Mouse (Mus musculus) bone marrow, adult 2 months (tissue): ENCODE results near the gene Zdhhc21.

Experiments used
- CTCF ChIP-seq: fragments of 200-500 bp; IDR thresholded peaks from 2 replicates; pipeline ENCODE4 v1.5.1; 2011; ENCODE audit warnings: low read length, control low read depth; ENCODE audit not compliant: control insufficient read depth, insufficient read depth
- POLR2A ChIP-seq: fragments of 200-500 bp; IDR thresholded peaks from 2 replicates; pipeline ENCODE4 v1.6.1; 2011; ENCODE audit warnings: low read depth, mild to moderate bottlenecking, control low read depth, low read length, borderline replicate concordance; ENCODE audit not compliant: control insufficient read depth

DNA sequence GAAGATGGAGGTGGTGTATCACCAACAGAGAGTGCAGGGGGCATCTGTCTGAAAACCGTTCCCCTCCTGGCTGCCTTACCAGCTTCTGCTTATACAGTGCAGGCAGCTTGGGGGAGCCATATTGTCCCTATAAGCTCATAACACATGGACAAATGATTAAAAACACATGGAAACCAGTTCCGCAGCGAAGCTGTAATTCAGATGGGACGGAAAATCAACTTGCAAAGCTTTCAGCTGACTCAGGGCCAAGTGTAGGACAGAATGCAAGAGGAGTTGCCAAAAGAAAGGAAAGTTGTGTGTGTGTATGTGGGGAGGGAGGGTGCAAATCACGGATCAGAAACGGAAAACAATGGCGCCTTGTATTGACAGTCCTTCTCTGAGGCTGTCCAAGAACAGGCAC lies 31.3 kb upstream of the Zdhhc21 start:
- TF ChIP-seq CTCF = no peak
- TF ChIP-seq POLR2A = no peak
